Mouse (Mus musculus): ENCODE results near the gene Hs2st1. TPM values are rescaled to one million over a fixed set of nuclear protein-coding genes. Genes with fewer than 3 reads are reported as not detected.
A peak's percentile ranks its signal among the peaks of the same experiment; 100 is the strongest.
"Not testable (repeated sequence)": the region's sequence is repeated elsewhere in the genome, so short reads cannot be mapped to it uniquely, and the experiment has no call there.

The Hs2st1 gene
- polyA plus RNA-seq (2016; fragmentation: Nextera tagmentation; extraction: Ambion mirVana) = 25.1 and 29.2 TPM in 2 replicates

DNA sequence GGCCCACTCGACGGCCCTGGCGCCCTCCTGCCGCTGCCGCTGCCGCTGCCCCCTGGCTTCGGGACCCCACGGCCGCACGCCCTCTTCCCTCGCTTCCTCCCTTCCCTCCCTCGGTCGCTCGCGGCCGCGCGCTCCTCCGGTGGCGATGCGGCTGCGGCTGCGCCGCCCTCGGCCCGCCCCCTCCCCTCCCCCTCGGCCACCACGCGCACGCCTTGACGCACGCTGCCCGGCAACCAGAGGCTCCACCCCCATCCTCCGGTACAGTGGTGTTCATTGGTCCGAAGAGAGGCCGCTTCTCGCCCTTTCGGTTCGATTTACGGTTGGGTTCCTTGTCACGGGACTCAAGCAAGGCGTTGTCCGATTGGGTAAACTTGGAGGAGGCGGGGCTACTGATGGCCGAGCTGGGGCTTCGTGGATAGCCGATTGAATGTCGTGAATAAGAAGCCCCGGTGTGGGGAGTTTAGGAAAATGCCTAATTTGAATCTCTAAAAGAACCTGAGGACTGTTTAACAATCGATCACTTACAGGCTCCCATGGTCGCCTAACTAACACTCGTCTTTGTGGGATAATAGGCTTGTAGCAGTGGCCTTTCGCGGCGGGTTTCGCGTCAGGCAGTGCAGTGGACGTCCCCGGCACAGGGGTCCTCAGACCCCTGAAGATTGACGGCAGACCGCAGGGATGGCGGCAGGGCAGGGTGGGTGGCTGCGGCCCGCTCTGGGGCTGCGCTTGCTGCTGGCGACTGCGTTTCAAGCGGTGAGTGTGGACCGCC, at the start of gene Hs2st1, which contains the start of gene Selenof:
Gene Hs2st1, minus strand, starts transcription at position 135 of the 769 bp plus-strand sequence.
Gene Selenof, plus strand, starts transcription at position 258 of the 769 bp plus-strand sequence.
- H3K9ac ChIP-seq (replicated peaks) = peak within 1 kb of the TSS; percentile 83
- WGBS = under 1% methylated on average over 56 of the region's 69 CpGs
- H3K27me3 ChIP-seq = no peaks in the 10 kb centered on the region
- peak within 1 kb of the TSS; percentile 82 for H3K4me2 ChIP-seq (replicated peaks)
- H3K27ac ChIP-seq (replicated peaks) = peak within 1 kb of the TSS; percentile 94
- no peaks in the 10 kb centered on the region for H3K9me3 ChIP-seq
- ATAC-seq (ENCODE audit: low FRiP score, low read depth) = peak; percentile 98
- peak within 1 kb of the TSS; percentile 66 for H3K4me3 ChIP-seq
- peaks cover 22% of the 10 kb centered on the region for H3K4me1 ChIP-seq
- H3K36me3 ChIP-seq = peaks cover 5% of the 10 kb centered on the region

DNA sequence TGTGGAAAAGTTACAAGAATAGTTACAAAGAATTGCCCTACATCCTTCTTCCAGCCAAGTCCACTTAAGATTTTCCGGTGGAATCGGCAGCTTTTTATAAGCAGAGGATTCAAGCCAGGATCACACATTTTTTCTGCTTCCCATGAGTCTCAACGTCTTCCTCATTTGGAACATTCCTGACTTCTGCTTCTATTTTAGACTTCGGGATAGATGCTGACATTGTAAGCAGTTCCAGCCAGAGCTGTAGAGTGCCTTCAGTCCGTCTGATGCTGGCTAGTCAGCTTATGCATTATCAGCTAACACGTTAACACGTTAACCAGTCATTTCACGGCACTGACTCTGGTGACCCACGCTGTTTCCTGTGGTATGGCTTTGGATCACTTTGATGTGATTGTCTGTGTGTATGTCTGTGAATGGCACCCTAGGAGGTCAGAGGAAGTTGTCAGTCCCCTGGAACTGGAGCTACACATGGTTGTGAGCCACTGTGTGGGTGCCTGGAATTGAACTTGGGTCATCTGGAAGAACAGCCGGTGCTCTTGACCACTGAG, 47.7 kb upstream of the Hs2st1 start:
- Histone ChIP-seq H3K9me3 (no peaks in the 10 kb centered on the region), H3K4me2 (replicated peaks) (no peak overlapping the region), H3K4me3 (no peak overlapping the region), H3K9ac (replicated peaks) (no peak overlapping the region), H3K36me3 (no peaks in the 10 kb centered on the region), H3K4me1 (peaks cover 13% of the 10 kb centered on the region), H3K27ac (replicated peaks) (no peak overlapping the region), H3K27me3 (no peaks in the 10 kb centered on the region)
- 88% methylated on average over 10 of the region's 10 CpGs for WGBS
- ATAC-seq (ENCODE audit: low FRiP score, low read depth) = no peak

DNA sequence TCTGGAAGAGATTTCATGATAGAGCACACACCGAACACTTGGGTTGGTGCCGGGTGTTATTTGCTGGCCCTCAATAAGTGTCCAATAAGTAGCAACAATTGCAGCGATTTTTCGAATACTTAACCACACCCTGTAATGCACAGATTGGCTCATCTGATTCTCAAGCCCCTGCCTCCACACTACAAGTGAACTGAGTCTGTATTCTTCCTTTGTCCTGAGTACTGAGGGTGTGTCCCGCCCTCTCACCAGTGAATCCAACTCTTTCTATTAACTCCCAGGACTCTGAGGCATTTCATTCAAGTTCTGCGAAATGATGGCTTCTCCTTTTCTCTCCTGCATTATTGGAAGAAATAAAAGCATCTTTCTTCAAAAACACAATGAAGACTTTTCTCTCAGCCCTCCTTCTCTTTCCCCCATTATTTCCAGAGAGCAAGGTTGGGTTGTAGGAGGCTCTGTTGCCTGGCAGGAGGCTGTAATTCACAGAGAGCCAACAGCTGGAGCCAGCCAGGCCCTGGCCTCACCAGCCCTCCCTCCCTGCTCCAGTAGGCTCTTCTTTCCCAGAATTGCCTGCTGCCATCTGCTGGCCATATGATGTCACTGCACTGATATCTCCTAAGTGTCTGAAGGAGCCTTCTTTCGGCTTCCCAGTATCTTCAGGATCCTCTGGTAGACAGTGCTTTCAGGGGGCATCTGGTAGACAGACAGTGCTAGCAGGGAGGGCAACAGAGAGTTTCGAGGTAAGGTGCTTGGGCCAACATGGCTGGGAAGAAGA, 46.9 kb upstream of the Hs2st1 start:
- H3K4me2 ChIP-seq (replicated peaks) = no peak overlapping the region
- H3K9me3 ChIP-seq = no peaks in the 10 kb centered on the region
- no peaks in the 10 kb centered on the region for H3K27me3 ChIP-seq
- H3K4me3 ChIP-seq = no peak overlapping the region
- peak; percentile 92 for ATAC-seq (ENCODE audit: low FRiP score, low read depth)
- H3K27ac ChIP-seq (replicated peaks) = peak overlapping the region; percentile 36
- H3K36me3 ChIP-seq = no peaks in the 10 kb centered on the region
- 51% methylated on average over 8 of the region's 8 CpGs for WGBS
- peaks cover 13% of the 10 kb centered on the region for H3K4me1 ChIP-seq
- no peak overlapping the region for H3K9ac ChIP-seq (replicated peaks)

DNA sequence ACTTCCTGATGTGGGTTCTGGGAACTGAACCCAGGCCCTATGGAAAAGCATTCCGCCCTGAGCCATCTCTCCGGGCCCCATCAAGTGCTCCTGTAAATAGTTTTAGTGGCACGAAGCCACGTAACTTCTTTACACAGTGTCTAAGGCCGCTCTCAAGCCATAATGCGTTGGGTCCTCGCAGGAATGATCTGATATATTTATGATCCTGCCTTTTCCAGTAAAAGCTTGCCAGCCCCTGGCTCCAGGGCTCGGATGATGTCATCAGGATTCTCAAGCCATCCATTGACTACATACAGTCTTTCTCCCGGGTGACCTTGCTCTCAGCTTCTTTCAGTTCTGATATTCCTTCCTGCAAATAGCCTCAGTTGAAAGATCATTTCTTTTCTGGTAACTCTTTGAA, 45.5 kb upstream of the Hs2st1 start:
- Histone ChIP-seq H3K4me3 (no peak overlapping the region), H3K36me3 (no peaks in the 10 kb centered on the region), H3K27ac (replicated peaks) (no peak overlapping the region), H3K4me1 (peaks cover 23% of the 10 kb centered on the region), H3K9me3 (no peaks in the 10 kb centered on the region), H3K9ac (replicated peaks) (no peak overlapping the region), H3K4me2 (replicated peaks) (no peak overlapping the region), H3K27me3 (no peaks in the 10 kb centered on the region)
- ATAC-seq (ENCODE audit: low FRiP score, low read depth) = no peak
- 93% methylated on average over 9 of the region's 9 CpGs for WGBS

DNA sequence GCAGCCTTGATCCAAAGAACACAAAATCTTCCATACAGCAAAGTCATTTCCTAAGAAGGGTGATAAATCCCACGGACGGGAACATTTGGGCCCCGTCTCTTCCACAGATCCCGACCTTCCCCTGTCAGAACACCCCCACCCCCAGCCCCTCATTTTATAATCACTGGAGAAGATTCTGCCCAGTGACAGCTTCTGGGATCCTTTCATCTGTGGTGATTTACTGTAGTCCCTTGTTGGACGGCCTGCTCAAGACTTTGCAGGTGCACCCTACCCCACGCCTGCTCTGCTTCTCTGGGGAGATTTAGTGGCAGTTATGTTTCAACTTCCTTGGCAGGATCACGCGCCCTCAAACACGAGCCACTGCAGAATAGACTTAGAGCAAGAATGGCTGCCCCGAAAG, 44.7 kb upstream of the Hs2st1 start:
- H3K36me3 ChIP-seq = no peaks in the 10 kb centered on the region
- H3K4me2 ChIP-seq (replicated peaks) = no peak overlapping the region
- H3K9ac ChIP-seq (replicated peaks) = no peak overlapping the region
- WGBS = 86% methylated on average over 10 of the region's 10 CpGs
- ATAC-seq (ENCODE audit: low FRiP score, low read depth) = no peak
- no peak overlapping the region for H3K27ac ChIP-seq (replicated peaks)
- no peak overlapping the region for H3K4me3 ChIP-seq
- no peaks in the 10 kb centered on the region for H3K9me3 ChIP-seq
- no peaks in the 10 kb centered on the region for H3K27me3 ChIP-seq
- H3K4me1 ChIP-seq = peaks cover 23% of the 10 kb centered on the region

DNA sequence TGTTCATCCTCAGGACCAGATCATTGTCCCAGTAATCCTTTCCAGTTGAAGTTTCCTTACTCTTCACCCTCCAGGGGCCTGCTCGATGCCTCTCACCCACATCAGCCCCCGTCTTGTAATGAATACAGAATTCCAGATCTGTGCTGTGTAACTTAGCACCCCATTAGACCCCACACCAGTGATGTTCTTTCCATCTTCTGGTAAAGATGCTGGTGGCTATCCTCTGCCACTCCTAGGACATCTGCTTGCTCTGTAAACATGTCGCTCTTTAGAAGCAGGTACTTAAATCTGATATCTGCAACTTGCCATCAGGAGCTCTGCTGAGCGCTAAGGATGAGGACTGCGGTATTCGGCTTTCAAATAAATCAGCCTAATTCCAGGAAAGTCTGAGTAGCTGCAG, 44.3 kb upstream of the Hs2st1 start:
- no peak for ATAC-seq (ENCODE audit: low FRiP score, low read depth)
- H3K4me1 ChIP-seq = peaks cover 23% of the 10 kb centered on the region
- H3K36me3 ChIP-seq = no peaks in the 10 kb centered on the region
- no peak overlapping the region for H3K4me3 ChIP-seq
- no peak overlapping the region for H3K9ac ChIP-seq (replicated peaks)
- no peak overlapping the region for H3K27ac ChIP-seq (replicated peaks)
- no peak overlapping the region for H3K4me2 ChIP-seq (replicated peaks)
- H3K9me3 ChIP-seq = no peaks in the 10 kb centered on the region
- 85% methylated on average over 6 of the region's 6 CpGs for WGBS
- no peaks in the 10 kb centered on the region for H3K27me3 ChIP-seq

DNA sequence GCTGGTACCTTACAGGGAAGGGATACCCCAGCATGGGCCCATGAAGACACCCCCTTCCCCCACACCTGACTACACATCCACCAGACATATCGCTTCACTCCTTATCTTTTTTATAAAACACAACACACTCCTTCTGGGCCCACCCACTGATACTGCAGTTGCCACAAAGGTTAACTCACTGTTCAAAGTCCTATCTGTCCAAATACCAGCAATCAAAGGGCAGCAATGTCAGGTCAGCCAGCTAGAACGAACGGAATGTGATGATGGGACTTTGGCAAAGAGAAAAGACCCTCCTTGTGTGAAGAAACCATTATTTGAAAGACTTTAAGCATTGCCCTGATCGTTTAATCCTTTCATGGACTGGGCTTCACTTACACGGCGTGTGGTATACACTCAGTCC, 42.4 kb upstream of the Hs2st1 start:
- no peak overlapping the region for H3K27ac ChIP-seq (replicated peaks)
- no peak for ATAC-seq (ENCODE audit: low FRiP score, low read depth)
- 74% methylated on average over 6 of the region's 6 CpGs for WGBS
- H3K4me2 ChIP-seq (replicated peaks) = no peak overlapping the region
- H3K4me1 ChIP-seq = peaks cover 23% of the 10 kb centered on the region
- no peak overlapping the region for H3K4me3 ChIP-seq
- no peaks in the 10 kb centered on the region for H3K9me3 ChIP-seq
- H3K27me3 ChIP-seq = no peaks in the 10 kb centered on the region
- no peak overlapping the region for H3K9ac ChIP-seq (replicated peaks)
- H3K36me3 ChIP-seq = no peaks in the 10 kb centered on the region

DNA sequence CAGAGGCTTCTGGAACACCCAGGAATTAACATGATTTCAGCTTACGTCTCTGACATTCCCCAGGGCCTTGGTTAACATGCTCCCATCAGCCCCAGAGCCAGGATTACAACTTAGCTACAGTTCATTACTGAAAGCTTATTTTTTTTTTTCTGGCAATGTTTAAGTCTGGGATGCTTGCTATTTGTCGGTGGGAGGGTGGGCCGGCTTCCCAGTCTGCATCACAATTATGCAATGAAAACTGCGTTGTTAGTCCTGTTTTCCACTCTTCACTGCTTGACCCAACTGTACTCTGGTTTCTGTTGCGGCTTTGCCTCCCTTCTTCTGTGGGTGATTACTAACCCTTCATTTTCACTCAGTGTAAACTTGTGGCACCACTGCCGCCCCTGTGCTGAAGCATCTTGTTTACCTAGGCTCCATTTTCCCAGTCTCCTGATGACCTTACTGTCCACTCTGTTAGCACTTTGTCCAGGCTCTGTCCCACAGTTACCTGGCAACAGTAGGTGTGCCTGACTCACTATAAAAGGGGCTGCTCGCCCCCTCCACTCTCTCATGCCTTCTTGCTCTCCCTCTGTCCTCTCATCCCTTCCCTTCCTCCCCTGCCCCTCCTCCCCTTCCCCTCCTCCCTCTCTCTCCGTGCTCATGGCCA, 41.8 kb upstream of the Hs2st1 start:
- no peak overlapping the region for H3K4me2 ChIP-seq (replicated peaks)
- H3K4me1 ChIP-seq = peaks cover 21% of the 10 kb centered on the region
- no peaks in the 10 kb centered on the region for H3K27me3 ChIP-seq
- H3K4me3 ChIP-seq = no peak overlapping the region
- no peak overlapping the region for H3K9ac ChIP-seq (replicated peaks)
- H3K9me3 ChIP-seq = no peaks in the 10 kb centered on the region
- ATAC-seq (ENCODE audit: low FRiP score, low read depth) = no peak; the same call in 1 of the 2 replicates
- no peak overlapping the region for H3K27ac ChIP-seq (replicated peaks)
- no peaks in the 10 kb centered on the region for H3K36me3 ChIP-seq
- WGBS = 50% methylated on average over 8 of the region's 8 CpGs

DNA sequence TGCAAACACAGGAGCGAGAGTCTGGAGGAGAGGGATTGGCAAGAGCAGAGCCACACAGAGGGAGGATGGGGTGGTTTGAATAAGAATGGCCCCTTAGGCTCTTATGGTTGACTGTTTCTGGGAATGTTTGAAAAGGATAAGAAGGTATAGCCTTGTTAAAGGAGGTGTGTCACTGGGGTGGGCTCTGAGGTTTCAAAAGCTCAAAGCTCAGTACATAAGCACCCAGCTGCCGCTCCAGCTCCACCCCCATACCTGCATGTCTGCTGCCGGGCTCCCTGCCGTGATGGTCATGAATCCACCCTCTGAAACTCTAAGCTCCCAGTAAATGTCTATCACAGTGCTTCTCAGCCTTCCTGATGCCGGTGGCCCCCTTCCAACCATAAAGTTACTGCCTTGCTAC, 40.8 kb upstream of the Hs2st1 start:
- H3K4me2 ChIP-seq (replicated peaks) = no peak overlapping the region
- no peak overlapping the region for H3K4me3 ChIP-seq
- H3K9ac ChIP-seq (replicated peaks) = no peak overlapping the region
- H3K36me3 ChIP-seq = no peaks in the 10 kb centered on the region
- H3K4me1 ChIP-seq = peaks cover 12% of the 10 kb centered on the region; the same call in 1 of the 2 replicates
- WGBS = 45% methylated on average over 5 of the region's 5 CpGs
- no peak for ATAC-seq (ENCODE audit: low FRiP score, low read depth)
- no peaks in the 10 kb centered on the region for H3K27me3 ChIP-seq
- H3K27ac ChIP-seq (replicated peaks) = no peak overlapping the region
- H3K9me3 ChIP-seq = no peaks in the 10 kb centered on the region

DNA sequence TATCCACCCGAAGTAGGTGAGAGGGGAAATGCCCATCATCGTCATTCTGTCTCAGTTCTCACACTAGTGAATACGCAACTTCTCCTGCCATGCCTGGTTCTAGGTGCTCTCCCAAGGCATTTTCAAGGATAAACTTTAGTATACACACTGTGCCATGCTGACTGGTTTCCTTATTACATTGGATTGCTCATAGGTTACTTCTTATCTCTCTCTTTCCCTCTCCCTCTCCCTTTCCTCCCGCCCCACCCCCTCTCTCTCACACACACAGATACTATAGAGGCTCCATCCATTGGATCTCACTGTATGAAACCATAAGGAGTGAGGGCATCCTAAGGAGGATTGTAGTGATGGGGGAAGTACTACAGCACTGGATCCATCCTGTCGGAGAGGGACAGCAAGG, 38.1 kb upstream of the Hs2st1 start:
- H3K27me3 ChIP-seq = no peaks in the 10 kb centered on the region
- H3K9ac ChIP-seq (replicated peaks) = no peak overlapping the region
- peaks cover 11% of the 10 kb centered on the region; the same call in 1 of the 2 replicates for H3K4me1 ChIP-seq
- H3K4me3 ChIP-seq = no peak overlapping the region
- H3K4me2 ChIP-seq (replicated peaks) = no peak overlapping the region
- WGBS = 89% methylated on average over 5 of the region's 5 CpGs
- H3K27ac ChIP-seq (replicated peaks) = no peak overlapping the region
- H3K9me3 ChIP-seq = no peaks in the 10 kb centered on the region
- no peaks in the 10 kb centered on the region for H3K36me3 ChIP-seq
- no peak for ATAC-seq (ENCODE audit: low FRiP score, low read depth)

DNA sequence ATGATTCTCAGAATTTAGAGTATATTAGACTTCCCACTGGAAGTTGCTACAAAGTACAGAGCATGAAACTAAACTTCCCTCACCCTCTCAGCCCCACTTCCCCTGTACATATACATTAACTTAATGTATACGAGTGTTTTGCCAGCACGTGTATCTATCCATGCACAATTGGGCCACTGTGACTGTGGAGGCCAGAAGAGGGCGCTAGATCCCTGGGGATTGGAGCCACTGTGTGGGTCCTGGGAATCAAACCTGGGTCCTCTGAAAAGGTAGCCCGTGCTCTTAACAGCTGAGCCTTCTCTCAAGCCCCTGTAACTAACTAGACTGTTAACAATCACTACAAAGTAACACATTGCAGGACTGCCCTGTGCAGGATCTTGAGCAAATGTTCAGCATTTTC, 36.5 kb upstream of the Hs2st1 start:
- Histone ChIP-seq H3K36me3 (no peaks in the 10 kb centered on the region), H3K4me2 (replicated peaks) (no peak overlapping the region), H3K27ac (replicated peaks) (no peak overlapping the region), H3K4me1 (peaks cover 6% of the 10 kb centered on the region; the same call in 1 of the 2 replicates), H3K9me3 (no peaks in the 10 kb centered on the region), H3K27me3 (no peaks in the 10 kb centered on the region), H3K9ac (replicated peaks) (no peak overlapping the region), H3K4me3 (no peak overlapping the region)
- 74% methylated on average over 4 of the region's 4 CpGs for WGBS
- no peak for ATAC-seq (ENCODE audit: low FRiP score, low read depth)

DNA sequence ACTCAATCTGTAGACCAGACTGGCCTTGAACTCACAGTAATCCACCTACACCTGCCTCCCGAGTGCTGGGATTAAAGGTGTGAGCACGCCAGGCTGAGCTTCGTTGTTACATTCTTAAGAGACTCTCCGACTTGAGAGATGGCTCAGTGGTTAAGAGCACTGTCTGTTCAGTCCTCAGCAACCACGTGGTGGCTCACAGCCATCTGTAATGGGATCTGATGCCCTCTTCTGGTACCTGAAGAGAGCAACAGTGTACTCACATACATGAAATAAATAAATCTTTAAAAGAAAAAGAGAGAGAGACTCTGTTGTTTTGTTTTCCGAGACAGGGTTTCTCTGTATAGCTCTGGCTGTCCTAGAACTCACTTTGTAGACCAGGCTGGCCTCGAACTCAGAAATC, 35.8 kb upstream of the Hs2st1 start:
- 65% methylated on average over 7 of the region's 7 CpGs for WGBS
- ATAC-seq (ENCODE audit: low FRiP score, low read depth); H3K9ac ChIP-seq (replicated peaks); H3K9me3 ChIP-seq; H3K27ac ChIP-seq (replicated peaks); H3K27me3 ChIP-seq; H3K36me3 ChIP-seq; H3K4me1 ChIP-seq; H3K4me3 ChIP-seq; H3K4me2 ChIP-seq (replicated peaks): not testable (repeated sequence)
